Mouse (Mus musculus): ENCODE measurements around the gene Arhgap45. TPM values are rescaled to one million over a fixed set of nuclear protein-coding genes. Genes with fewer than 3 reads are reported as not detected.

Arhgap45 gene
- polyA plus RNA-seq, 1 experiment, result 375 TPM

GRCm38 (mm10) chr10:79994397-79995115, 21.9 kb upstream of the Arhgap45 start:
- Histone ChIP-seq H3K36me3 (replicated peaks; ENCODE audit: low read length) (peaks cover 85% of the 10 kb centered on the region), H3K4me3 (replicated peaks) (peak overlapping the region; percentile 82), H3K9me3 (peaks cover 15% of the 10 kb centered on the region), H3K27me3 (replicated peaks) (no peaks in the 10 kb centered on the region), H3K4me1 (peaks cover 85% of the 10 kb centered on the region)
- TF ChIP-seq FLI1 (IDR thresholded peaks at IDR 0.05; ENCODE audit: low read length), result no peak
- no peak for TF ChIP-seq GATA1 (IDR thresholded peaks at IDR 0.05; ENCODE audit: borderline replicate concordance, low read length)

GRCm38 (mm10) chr10:79995636-79996035, 20.8 kb upstream of the Arhgap45 start:
- peaks cover 86% of the 10 kb centered on the region for H3K4me1 ChIP-seq
- no peaks in the 10 kb centered on the region for H3K27me3 ChIP-seq (replicated peaks)
- TF ChIP-seq FLI1 (IDR thresholded peaks at IDR 0.05; ENCODE audit: low read length) (no peak), GATA1 (IDR thresholded peaks at IDR 0.05; ENCODE audit: borderline replicate concordance, low read length) (no peak)
- peaks cover 88% of the 10 kb centered on the region for H3K36me3 ChIP-seq (replicated peaks; ENCODE audit: low read length)
- H3K9me3 ChIP-seq, result peaks cover 15% of the 10 kb centered on the region
- H3K4me3 ChIP-seq (replicated peaks), result peak overlapping the region; percentile 98

- peaks cover 88% of the 10 kb centered on the region for H3K36me3 ChIP-seq (replicated peaks; ENCODE audit: low read length)
- H3K9me3 ChIP-seq, result peaks cover 10% of the 10 kb centered on the region
- no peak for TF ChIP-seq GATA1 (IDR thresholded peaks at IDR 0.05; ENCODE audit: borderline replicate concordance, low read length)
- no peak; the same call in 1 of the 2 replicates for TF ChIP-seq FLI1 (IDR thresholded peaks at IDR 0.05; ENCODE audit: low read length)
- H3K27me3 ChIP-seq (replicated peaks), result no peaks in the 10 kb centered on the region
- peaks cover 86% of the 10 kb centered on the region for H3K4me1 ChIP-seq
- H3K4me3 ChIP-seq (replicated peaks), result peak within 1 kb of the TSS; percentile 98
These were observed 20.0 kb upstream of the Arhgap45 start, which contains the start of gene Abca7 for GRCm38 (mm10) chr10:79996272-79997033. Gene Abca7, plus strand, starts transcription at chr10:79996494.

- Histone ChIP-seq H3K27me3 (replicated peaks) (no peaks in the 10 kb centered on the region), H3K9me3 (peaks cover 5% of the 10 kb centered on the region), H3K4me3 (replicated peaks) (peak overlapping the region; percentile 98), H3K4me1 (peaks cover 87% of the 10 kb centered on the region), H3K36me3 (replicated peaks; ENCODE audit: low read length) (peaks cover 88% of the 10 kb centered on the region)
- TF ChIP-seq GATA1 (IDR thresholded peaks at IDR 0.05; ENCODE audit: borderline replicate concordance, low read length), result no peak
These were observed 19.3 kb upstream of the Arhgap45 start for GRCm38 (mm10) chr10:79997034-79997760.

- peak overlapping the region; percentile 98 for H3K4me3 ChIP-seq (replicated peaks)
- no peaks in the 10 kb centered on the region for H3K9me3 ChIP-seq
- TF ChIP-seq GATA1 (IDR thresholded peaks at IDR 0.05; ENCODE audit: borderline replicate concordance, low read length) (no peak), FLI1 (IDR thresholded peaks at IDR 0.05; ENCODE audit: low read length) (no peak)
- H3K27me3 ChIP-seq (replicated peaks), result no peaks in the 10 kb centered on the region
- peaks cover 88% of the 10 kb centered on the region for H3K4me1 ChIP-seq
- H3K36me3 ChIP-seq (replicated peaks; ENCODE audit: low read length), result peaks cover 88% of the 10 kb centered on the region
These were observed 18.6 kb upstream of the Arhgap45 start for GRCm38 (mm10) chr10:79997819-79998218.

- no peak overlapping the region for H3K4me3 ChIP-seq (replicated peaks)
- peaks cover 89% of the 10 kb centered on the region for H3K4me1 ChIP-seq
- H3K36me3 ChIP-seq (replicated peaks; ENCODE audit: low read length), result peaks cover 96% of the 10 kb centered on the region
- H3K9me3 ChIP-seq, result no peaks in the 10 kb centered on the region
- TF ChIP-seq GATA1 (IDR thresholded peaks at IDR 0.05; ENCODE audit: borderline replicate concordance, low read length) (no peak), FLI1 (IDR thresholded peaks at IDR 0.05; ENCODE audit: low read length) (no peak)
- H3K27me3 ChIP-seq (replicated peaks), result no peaks in the 10 kb centered on the region
These were observed 14.5 kb upstream of the Arhgap45 start for GRCm38 (mm10) chr10:80001945-80002344.

- H3K36me3 ChIP-seq (replicated peaks; ENCODE audit: low read length), result peaks cover 100% of the 10 kb centered on the region
- no peak for TF ChIP-seq FLI1 (IDR thresholded peaks at IDR 0.05; ENCODE audit: low read length)
- TF ChIP-seq GATA1 (IDR thresholded peaks at IDR 0.05; ENCODE audit: borderline replicate concordance, low read length), result no peak
- peak overlapping the region; percentile 82 for H3K4me3 ChIP-seq (replicated peaks)
- peaks cover 92% of the 10 kb centered on the region for H3K4me1 ChIP-seq
- H3K9me3 ChIP-seq, result no peaks in the 10 kb centered on the region
- no peaks in the 10 kb centered on the region for H3K27me3 ChIP-seq (replicated peaks)
These were observed 13.6 kb upstream of the Arhgap45 start for GRCm38 (mm10) chr10:80002829-80003228.

- peaks cover 100% of the 10 kb centered on the region for H3K36me3 ChIP-seq (replicated peaks; ENCODE audit: low read length)
- H3K27me3 ChIP-seq (replicated peaks), result no peaks in the 10 kb centered on the region
- peaks cover 92% of the 10 kb centered on the region for H3K4me1 ChIP-seq
- no peak for TF ChIP-seq GATA1 (IDR thresholded peaks at IDR 0.05; ENCODE audit: borderline replicate concordance, low read length)
- no peak for TF ChIP-seq FLI1 (IDR thresholded peaks at IDR 0.05; ENCODE audit: low read length)
- H3K4me3 ChIP-seq (replicated peaks), result peak overlapping the region; percentile 82
- H3K9me3 ChIP-seq, result no peaks in the 10 kb centered on the region
These were observed 12.8 kb upstream of the Arhgap45 start for GRCm38 (mm10) chr10:80003374-80004232.

- no peaks in the 10 kb centered on the region for H3K27me3 ChIP-seq (replicated peaks)
- H3K4me3 ChIP-seq (replicated peaks), result no peak overlapping the region
- TF ChIP-seq GATA1 (IDR thresholded peaks at IDR 0.05; ENCODE audit: borderline replicate concordance, low read length) (no peak), FLI1 (IDR thresholded peaks at IDR 0.05; ENCODE audit: low read length) (no peak)
- H3K36me3 ChIP-seq (replicated peaks; ENCODE audit: low read length), result peaks cover 100% of the 10 kb centered on the region
- peaks cover 89% of the 10 kb centered on the region for H3K4me1 ChIP-seq
- H3K9me3 ChIP-seq, result no peaks in the 10 kb centered on the region
These were observed 12.2 kb upstream of the Arhgap45 start for GRCm38 (mm10) chr10:80004233-80004705.

Data from megakaryocyte, embryonic 14.5 days (primary cell).